ENCODE assay signal across 13 mouse cellular contexts in genomic region chr5:72443946-72444345, GRCm38 (mm10).
A peak's percentile ranks its signal among the peaks of the same experiment; 100 is the strongest.
DNase-seq lines count a peak whose midpoint lies in the region; ATAC-seq and TF ChIP-seq lines count a peak whose summit lies in the region.
"Had no signal": no experiment of that assay in that cellular context is flagged by ENCODE, and none has a peak within 500 bp of the region (broad histone marks: within the 10 kb centered on the region; RNA-seq: fewer than 3 reads in every experiment).

No protein-coding gene starts in this region.

- no peak for ATAC-seq in heart, embryonic 16.5 days (replicated peaks; ENCODE audit: extremely low read depth, insufficient read depth, low FRiP score)
- no peak for ATAC-seq in megakaryocyte progenitor cell, adult 5-6 weeks (replicated peaks; ENCODE audit: poor library complexity)

- H3K4me1 ChIP-seq in heart, embryonic 16.5 days (ENCODE audit: control insufficient read depth, insufficient read depth, low read length): peaks cover 18% of the 10 kb centered on the region
- H3K4me1 ChIP-seq: embryonic facial prominence, embryonic 15.5 days; hindbrain, embryonic 12.5 days; limb, embryonic 12.5 days; midbrain, embryonic 12.5 days had no signal

- no peak overlapping the region for H3K9ac ChIP-seq in heart, embryonic 16.5 days (ENCODE audit: low read length)
- H3K9ac ChIP-seq: embryonic facial prominence, embryonic 15.5 days; hindbrain, embryonic 12.5 days; limb, embryonic 12.5 days; midbrain, embryonic 12.5 days had no signal

- H3K4me3 ChIP-seq in layer of hippocampus, adult 2 months: no peak overlapping the region
- no peak overlapping the region for H3K4me3 ChIP-seq in heart, embryonic 16.5 days (ENCODE audit: low read length)
- H3K4me3 ChIP-seq: embryonic facial prominence, embryonic 15.5 days; hindbrain, embryonic 12.5 days; limb, embryonic 12.5 days; midbrain, embryonic 12.5 days had no signal

- 76% methylated on average over 11 of the region's 11 CpGs for WGBS in heart, embryonic 16.5 days

- H3K27me3 ChIP-seq in heart, embryonic 16.5 days (ENCODE audit: control insufficient read depth, insufficient read depth, low read length): no peaks in the 10 kb centered on the region
- H3K27me3 ChIP-seq: embryonic facial prominence, embryonic 15.5 days; hindbrain, embryonic 12.5 days; limb, embryonic 12.5 days; midbrain, embryonic 12.5 days had no signal

- TF ChIP-seq CTCF in layer of hippocampus, adult 2 months (conservative IDR thresholded peaks at IDR 0.05): peak; percentile 28; the same call in 1 of the 2 replicates

- H3K9me3 ChIP-seq in heart, embryonic 16.5 days (replicated peaks; ENCODE audit: control insufficient read depth, low read length): no peaks in the 10 kb centered on the region
- H3K9me3 ChIP-seq: embryonic facial prominence, embryonic 15.5 days; hindbrain, embryonic 12.5 days; limb, embryonic 12.5 days; midbrain, embryonic 12.5 days had no signal

- peak; percentile 29 for DNase-seq in embryo, embryonic 10 days (ENCODE audit: low spot score)
- no peak for DNase-seq in embryo, embryonic 9.5 days (ENCODE audit: extremely low spot score)
- no peak for DNase-seq in layer of hippocampus, adult 2 months (ENCODE audit: low spot score in 2 of 2)
- DNase-seq in layer of hippocampus, adult 9-10 months (ENCODE audit: low spot score): no peak
- DNase-seq in A20 (ENCODE audit: low read depth, low spot score): peak; percentile 5
- DNase-seq in frontal cortex, postnatal 36 days (ENCODE audit: low spot score in 2 of 2): no peak
- DNase-seq: cerebellum, adult 9-11 months had no signal

- H3K36me3 ChIP-seq in heart, embryonic 16.5 days (ENCODE audit: control insufficient read depth, insufficient read depth): no peaks in the 10 kb centered on the region
- H3K36me3 ChIP-seq: embryonic facial prominence, embryonic 15.5 days; hindbrain, embryonic 12.5 days; limb, embryonic 12.5 days; midbrain, embryonic 12.5 days had no signal

- H3K27ac ChIP-seq in layer of hippocampus, adult 2 months: no peak overlapping the region
- H3K27ac ChIP-seq in heart, embryonic 16.5 days (ENCODE audit: low read length): peak overlapping the region; percentile 69
- H3K27ac ChIP-seq: embryonic facial prominence, embryonic 15.5 days; hindbrain, embryonic 12.5 days; limb, embryonic 12.5 days; midbrain, embryonic 12.5 days had no signal

- no peak overlapping the region for H3K4me2 ChIP-seq in heart, embryonic 16.5 days (ENCODE audit: low read depth, low read length)
- H3K4me2 ChIP-seq: embryonic facial prominence, embryonic 15.5 days; hindbrain, embryonic 12.5 days; limb, embryonic 12.5 days; midbrain, embryonic 12.5 days had no signal

Comparison
In these comparisons a context has a peak if more than half of its experiments do, and no peak if none do; other contexts are left out.
1. DNase-seq: peak in embryo, embryonic 10 days (single experiment) and A20 (single experiment); none in embryo, embryonic 9.5 days (single experiment), layer of hippocampus, adult 2 months (0 of 2), layer of hippocampus, adult 9-10 months (single experiment) and frontal cortex, postnatal 36 days (0 of 2).